Mouse (Mus musculus): Measurements from ENCODE around the gene Sgms2.

Sgms2 gene

GRCm38 (mm10) chr3:131485388-131485787 is 5.8 kb downstream of the Sgms2 start:
- no peak for DNase-seq

GRCm38 (mm10) chr3:131483650-131484049 is 7.6 kb downstream of the Sgms2 start:
- no peak for DNase-seq

DNA sequence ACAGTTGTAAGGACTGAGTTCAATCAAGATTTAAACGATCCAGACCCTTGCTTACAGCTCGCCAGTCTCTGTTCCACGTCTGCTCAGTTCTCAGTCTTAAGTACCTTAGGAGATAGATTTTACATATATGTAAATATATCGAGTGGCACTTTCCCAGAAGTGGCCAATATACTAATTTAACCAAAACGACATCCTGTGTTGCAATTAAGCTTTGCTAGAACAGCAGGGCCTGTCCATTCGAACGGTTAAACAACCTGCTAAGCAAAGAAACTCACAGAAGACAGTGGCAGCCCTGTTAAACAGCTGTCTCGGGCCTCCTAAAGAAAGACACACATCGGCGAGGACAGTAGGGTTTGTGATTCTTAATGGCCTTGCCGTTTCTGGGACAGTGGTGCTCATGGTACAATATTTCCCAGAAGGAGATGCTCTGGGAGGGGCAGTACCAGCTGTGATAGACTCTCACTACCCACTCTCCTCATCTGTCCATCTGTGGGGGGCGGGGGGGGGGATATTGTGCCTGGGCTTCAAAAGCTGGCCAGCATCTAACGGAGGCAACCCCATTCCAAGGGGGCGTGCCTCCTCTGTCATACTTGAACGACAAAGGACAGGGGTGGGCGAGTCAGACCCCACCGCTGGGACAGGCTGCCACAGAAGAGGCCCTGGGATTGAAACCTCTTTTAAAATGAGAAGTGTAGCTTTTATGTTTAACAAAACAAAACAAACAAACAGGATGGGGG is 9.1 kb downstream of the Sgms2 start:
- DNase-seq = no peak

DNA sequence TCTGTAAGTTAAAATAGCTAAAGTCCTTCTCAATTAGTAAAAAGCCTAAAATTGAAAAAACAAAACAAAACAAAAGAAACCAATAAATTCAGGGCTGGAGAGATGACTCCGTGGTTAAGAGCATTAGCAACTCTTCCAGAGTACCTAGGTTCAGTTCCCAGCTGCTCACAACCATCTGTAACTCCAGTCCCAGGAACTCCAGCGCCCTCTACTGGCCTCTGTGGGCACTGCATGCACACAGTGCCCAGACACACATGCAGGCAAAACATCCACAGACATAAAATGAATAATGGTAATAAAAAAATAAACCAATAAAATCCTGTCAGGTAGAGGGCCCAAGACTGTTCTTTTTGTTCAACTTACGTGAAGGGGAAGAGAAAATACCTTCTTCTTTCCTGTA is 10.6 kb downstream of the Sgms2 start:
- no peak for DNase-seq

GRCm38 (mm10) chr3:131479415-131479814 is 11.8 kb downstream of the Sgms2 start:
- DNase-seq = no peak

GRCm38 (mm10) chr3:131476002-131476401 is 15.2 kb downstream of the Sgms2 start:
- no peak for DNase-seq

DNA sequence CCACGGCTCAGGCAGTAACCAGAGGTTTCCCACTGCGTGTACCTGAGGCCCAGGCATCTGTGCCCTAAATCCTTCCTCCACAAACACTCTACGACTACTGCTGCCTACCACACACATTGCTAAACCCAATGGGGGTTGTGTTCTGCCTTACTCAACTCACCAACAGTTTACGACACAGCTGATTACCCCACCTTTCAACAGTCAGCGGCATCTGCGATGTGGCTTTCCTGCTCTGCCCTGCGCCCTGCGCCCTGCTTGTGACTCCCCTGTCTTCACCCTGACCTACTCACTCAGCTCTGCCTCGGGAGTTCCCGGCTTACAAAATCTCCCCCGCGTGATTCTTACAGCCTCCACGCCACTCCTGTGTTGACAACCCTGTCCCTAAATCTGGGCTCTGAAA is 16.7 kb downstream of the Sgms2 start:
- no peak for DNase-seq

GRCm38 (mm10) chr3:131473496-131473895 is 17.7 kb downstream of the Sgms2 start:
- no peak for DNase-seq

DNA sequence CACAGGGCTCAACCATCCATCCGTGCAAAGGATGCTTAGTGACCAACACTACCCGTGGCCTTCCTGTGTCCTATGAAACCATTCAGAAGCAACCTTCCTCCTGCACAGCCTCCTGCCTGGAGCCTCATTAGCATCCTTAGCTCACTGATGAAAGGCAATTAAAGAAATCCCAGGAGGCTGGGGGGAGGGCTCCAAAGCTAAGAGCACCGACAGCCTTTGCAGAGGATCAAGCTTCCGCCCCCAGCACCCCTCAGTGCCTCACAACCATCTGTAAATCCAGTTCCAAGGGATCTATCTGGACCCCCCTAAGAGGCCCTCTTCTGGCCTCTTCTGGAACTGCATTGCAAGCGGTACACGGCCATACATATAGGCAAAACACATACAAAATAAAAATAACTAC is 19.4 kb downstream of the Sgms2 start:
- DNase-seq = no peak

DNA sequence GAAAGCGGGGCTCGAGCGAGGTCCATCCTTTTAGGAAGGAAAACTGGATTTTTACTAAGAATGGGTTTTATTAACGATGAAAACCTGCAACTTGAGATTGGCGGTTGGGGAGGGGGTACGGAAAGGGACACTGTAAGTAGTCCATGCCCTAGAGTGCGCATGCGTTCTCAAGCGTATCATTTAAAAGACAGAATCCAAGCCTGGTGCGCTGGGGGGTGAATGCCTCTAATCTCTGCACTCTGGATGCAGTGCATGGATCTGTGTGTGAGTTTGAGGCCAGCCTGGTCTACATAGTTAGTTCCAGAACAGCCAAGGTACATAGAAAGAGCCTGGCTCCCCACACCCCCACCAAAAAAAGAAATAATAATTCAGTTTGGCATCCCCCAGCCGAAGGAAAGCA is 19.8 kb downstream of the Sgms2 start:
- no peak for DNase-seq

- DNase-seq = no peak
These were observed 20.4 kb downstream of the Sgms2 start for GRCm38 (mm10) chr3:131470837-131471236.

GRCm38 (mm10) chr3:131469636-131470035 is 21.6 kb downstream of the Sgms2 start:
- DNase-seq = no peak

GRCm38 (mm10) chr3:131466371-131466770 is 24.8 kb downstream of the Sgms2 start:
- DNase-seq = no peak

DNA sequence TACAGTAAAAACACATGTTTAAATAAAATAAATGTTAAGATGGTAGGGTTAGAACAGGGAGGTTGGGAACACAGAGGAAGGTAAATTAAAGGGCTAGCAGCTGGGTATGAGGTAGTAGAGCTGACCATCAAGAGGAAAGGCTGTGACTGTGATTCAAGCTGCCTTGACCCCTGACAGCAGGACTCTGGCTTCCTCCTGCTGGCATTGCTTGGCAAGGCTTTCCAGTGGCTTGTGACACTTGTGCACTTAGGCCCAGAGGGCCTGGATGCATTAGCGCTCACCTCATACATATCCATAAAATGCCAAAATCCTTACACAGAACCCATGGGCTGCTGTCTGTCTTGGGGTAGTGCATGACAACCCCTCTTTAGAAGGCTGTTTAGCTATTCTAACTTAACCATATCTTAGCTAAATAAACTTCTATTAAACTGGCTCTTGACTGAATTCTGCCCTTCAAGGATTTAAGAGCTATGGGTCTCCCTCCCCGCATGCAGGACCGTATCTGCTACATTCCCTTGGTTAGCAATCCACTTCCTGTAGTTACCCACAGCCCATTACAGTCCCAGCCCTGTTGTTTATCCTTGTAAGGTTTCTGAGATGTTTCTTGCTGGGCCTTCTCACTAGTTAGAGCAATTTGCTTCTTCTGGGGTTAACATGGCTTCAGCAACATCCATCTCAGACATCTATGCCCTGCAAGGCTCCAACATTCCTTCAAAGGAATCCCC is 25.5 kb downstream of the Sgms2 start:
- no peak for DNase-seq

- DNase-seq = no peak
These were observed 118.2 kb downstream of the Sgms2 start for GRCm38 (mm10) chr3:131372996-131373395.

DNA sequence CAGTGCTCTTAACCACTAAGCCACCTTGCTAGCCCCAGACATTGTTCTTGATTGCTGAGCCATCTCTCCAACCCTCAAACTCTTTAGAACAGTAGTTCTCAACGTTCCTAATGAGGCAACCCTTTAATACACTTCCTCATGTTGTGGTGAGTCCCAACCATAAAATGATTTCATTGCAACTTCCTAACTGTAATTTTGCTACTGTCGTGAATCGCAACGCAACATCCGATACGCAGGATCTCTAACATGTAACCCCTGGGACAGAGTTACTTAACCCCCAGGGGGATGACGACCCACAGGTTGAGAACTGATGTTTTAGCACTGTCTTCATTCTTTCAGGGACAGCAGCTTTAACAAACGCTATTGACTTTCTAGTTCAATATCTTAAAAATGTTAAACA is 122.5 kb downstream of the Sgms2 start:
- DNase-seq = no peak

GRCm38 (mm10) chr3:131367452-131367851 is 123.8 kb downstream of the Sgms2 start:
- DNase-seq = no peak

DNA sequence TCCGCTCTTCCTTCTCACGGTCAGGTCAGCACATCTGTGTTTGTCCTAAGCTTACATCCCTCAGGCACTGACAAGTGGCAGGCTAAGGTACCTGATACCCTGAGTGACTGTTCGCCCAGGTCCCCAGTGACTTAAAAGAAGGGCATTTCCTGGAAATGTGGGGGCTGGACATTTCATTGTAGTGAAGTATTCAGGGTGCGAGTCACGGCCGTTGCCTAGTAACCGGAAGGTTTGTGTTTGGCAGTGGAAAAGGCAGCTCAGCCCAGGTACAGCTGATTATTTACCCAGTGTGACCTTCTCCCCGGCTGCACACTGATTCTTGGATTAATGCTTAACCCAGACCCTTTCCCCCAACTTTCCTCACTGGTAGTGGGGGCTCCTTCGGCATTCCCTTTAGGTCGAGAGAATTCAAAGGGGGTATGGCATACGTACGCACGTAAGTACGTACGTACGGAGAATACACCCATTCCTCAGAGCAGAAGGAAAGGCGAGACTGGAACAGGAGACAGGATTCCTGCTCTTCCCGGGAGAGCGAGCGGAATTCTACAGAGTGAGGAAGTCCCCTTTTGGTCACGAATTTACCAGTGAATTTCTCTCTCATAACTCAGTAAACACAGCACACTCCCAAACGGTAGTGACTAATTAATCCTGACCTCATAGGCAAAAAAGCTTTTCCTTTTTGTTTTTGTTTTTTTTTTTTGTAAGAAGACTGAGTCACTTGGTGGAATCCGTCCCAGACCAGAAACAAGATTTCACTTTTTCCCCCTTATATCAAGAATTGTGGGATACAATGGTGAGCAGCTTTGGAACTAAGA is 126.4 kb downstream of the Sgms2 start:
- DNase-seq = no peak

DNA sequence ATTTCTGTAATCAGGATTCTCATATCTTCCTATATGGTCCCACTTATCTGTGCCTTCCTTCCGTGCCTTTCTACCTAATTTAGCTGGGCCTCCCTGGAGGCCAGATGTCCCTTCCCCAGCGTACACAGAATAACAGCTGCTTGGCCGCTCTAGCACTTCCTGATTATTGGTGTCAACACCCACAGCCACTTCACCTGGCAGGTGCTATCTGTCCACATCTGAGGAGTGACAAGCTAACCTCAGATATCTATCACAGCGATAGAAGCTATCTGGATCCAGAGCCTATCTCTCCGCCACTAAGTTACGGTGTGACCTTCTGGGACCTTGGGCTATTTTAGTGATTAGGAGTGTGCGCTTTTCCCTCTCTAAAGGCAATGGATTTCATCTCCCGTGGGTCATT is 127.0 kb downstream of the Sgms2 start:
- DNase-seq = no peak

DNA sequence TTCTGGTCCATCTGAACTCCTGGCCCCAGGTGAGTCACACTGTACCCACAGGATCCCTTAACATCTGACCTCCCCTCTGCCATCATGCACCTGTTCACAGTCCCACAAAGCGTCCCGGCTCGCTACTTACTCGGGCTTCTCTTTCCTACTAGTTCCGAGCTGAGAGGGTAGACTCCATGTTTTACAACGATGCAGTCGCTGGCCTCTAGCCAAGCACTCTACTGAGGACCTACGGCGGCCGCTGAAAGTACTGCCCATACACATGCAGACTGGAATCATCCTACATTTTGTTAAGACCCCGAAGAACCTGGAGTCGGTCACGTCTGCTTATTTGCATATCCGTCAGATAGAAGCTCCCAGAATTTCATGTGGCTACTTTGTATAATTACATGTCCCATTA is 127.6 kb downstream of the Sgms2 start:
- DNase-seq = no peak

- DNase-seq = no peak
These were observed 129.3 kb downstream of the Sgms2 start for GRCm38 (mm10) chr3:131361960-131362359.

DNA sequence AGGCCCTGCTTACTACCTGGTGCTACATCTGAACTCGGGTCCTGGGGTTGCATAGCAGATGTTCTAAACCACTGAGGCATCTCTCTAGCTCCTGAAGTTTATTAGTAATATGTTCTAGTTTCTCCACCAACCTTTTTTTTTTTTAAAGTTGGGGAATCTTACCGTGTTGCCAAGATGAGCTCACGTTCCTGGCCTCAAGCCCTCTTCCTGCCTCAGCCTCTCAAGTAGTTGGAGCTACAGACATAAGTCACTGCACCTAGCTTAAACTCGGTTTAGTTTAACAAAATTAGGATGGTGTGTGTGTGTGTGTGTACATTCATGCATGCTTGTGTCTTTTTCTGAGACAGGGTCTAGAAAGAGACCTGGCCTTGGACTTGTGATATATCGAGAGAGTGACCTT is 132.2 kb downstream of the Sgms2 start:
- no peak for DNase-seq

- no peak for DNase-seq
These were observed 133.0 kb downstream of the Sgms2 start for GRCm38 (mm10) chr3:131358205-131358604.

GRCm38 (mm10) chr3:131357643-131358042 is 133.6 kb downstream of the Sgms2 start:
- no peak for DNase-seq

Measured in cerebellum, adult 18-20 months (tissue).